Mouse (Mus musculus) forebrain, embryonic 14.5 days (tissue): Measurements from ENCODE around the gene Gm10447. TPM values are rescaled to one million over a fixed set of nuclear protein-coding genes. Genes with fewer than 3 reads are reported as not detected.

ENCODE experiments used
- ATAC-seq: fragments of 200-750 bp; cut with Nextera tagmentation; 2 replicates; pipeline ENCODE4 v1.8.0; 2017; ENCODE audit warnings: mild to moderate bottlenecking, moderate library complexity
- DNase-seq: peaks from one replicate; pipeline ENCODE4 v3.0.0-alpha.2; 2015; ENCODE audit warnings: low spot score
- H3K27ac ChIP-seq: fragments of 300-500 bp; sonication (generic); 2 replicates; pipeline ENCODE4 v1.5.1; 2014; ENCODE audit warnings: low read depth, mild to moderate bottlenecking, control low read depth, low read length, moderate library complexity
- H3K27me3 ChIP-seq: fragments of 300-500 bp; sonication (generic); replicated peaks from 2 replicates; pipeline ENCODE4 v1.6.1; 2014; ENCODE audit warnings: low read length, control low read depth, mixed read lengths; ENCODE audit not compliant: control insufficient read depth, insufficient read depth
- H3K36me3 ChIP-seq: fragments of 300-500 bp; sonication (generic); 2 replicates; pipeline ENCODE4 v1.6.1; 2014; ENCODE audit warnings: low read length, control low read depth; ENCODE audit not compliant: control insufficient read depth, insufficient read depth
- H3K4me1 ChIP-seq: fragments of 300-500 bp; sonication (generic); 2 replicates; pipeline ENCODE4 v1.6.1; 2014; ENCODE audit warnings: antibody characterized with exemption, low read length, control low read depth; ENCODE audit not compliant: control insufficient read depth, insufficient read depth
- H3K4me2 ChIP-seq: fragments of 300-500 bp; sonication (generic); 2 replicates; pipeline ENCODE4 v1.6.1; 2014; ENCODE audit warnings: mild to moderate bottlenecking, control low read depth, low read length
- H3K4me3 ChIP-seq: fragments of 300-500 bp; sonication (generic); 2 replicates; pipeline ENCODE4 v1.5.1; 2014; ENCODE audit warnings: low read depth, low read length, control low read depth
- H3K9ac ChIP-seq: fragments of 300-500 bp; sonication (generic); 2 replicates; pipeline ENCODE4 v1.6.1; 2014; ENCODE audit warnings: mild to moderate bottlenecking, low read length, control low read depth, moderate library complexity
- H3K9me3 ChIP-seq: fragments of 300-500 bp; sonication (generic); replicated peaks from 2 replicates; pipeline ENCODE4 v1.6.1; 2016; ENCODE audit warnings: low read length, control low read depth, mixed read lengths; ENCODE audit not compliant: control insufficient read depth
- WGBS: fragments of 180-500 bp; shearing (Covaris S2); extraction: QIAGEN DNeasy Blood & Tissue Kit; methylation state at CpG from one replicate; pipeline ENCODE4 v1.1.7; 2014; 5-methylcytosine and 5-hydroxymethylcytosine counted together
- polyA plus RNA-seq: library from polyadenylated mRNA; unstranded; fragments of >200 nt; fragmentation: Nextera tagmentation; extraction: Ambion mirVana; gene quantifications from 2 replicates; pipeline ENCODE4 v1.2.1, GENCODE M21; 2014

Gene Gm10447
- polyA plus RNA-seq, 1 experiment from 2014 or later: not detected

- DNase-seq (no peak), ATAC-seq (no peak)
- Histone ChIP-seq H3K9me3 (no peaks in the 10 kb centered on the region), H3K4me1 (no peaks in the 10 kb centered on the region), H3K9ac (no peak overlapping the region), H3K27ac (no peak overlapping the region), H3K4me3 (no peak overlapping the region), H3K4me2 (no peak overlapping the region), H3K36me3 (no peaks in the 10 kb centered on the region), H3K27me3 (no peaks in the 10 kb centered on the region)
- 60% methylated on average over 12 of the region's 12 CpGs for WGBS
These were observed 15.0 kb downstream of the Gm10447 start for GRCm38 (mm10) chr11:53441921-53442320.

- ATAC-seq (no peak), DNase-seq (no peak)
- Histone ChIP-seq H3K4me1 (peaks cover 2% of the 10 kb centered on the region; the same call in 1 of the 2 replicates), H3K9ac (no peak overlapping the region), H3K36me3 (no peaks in the 10 kb centered on the region), H3K9me3 (no peaks in the 10 kb centered on the region), H3K4me3 (no peak overlapping the region), H3K27ac (no peak overlapping the region), H3K27me3 (no peaks in the 10 kb centered on the region), H3K4me2 (no peak overlapping the region)
- 91% methylated on average over 6 of the region's 6 CpGs for WGBS
These were observed 20.6 kb downstream of the Gm10447 start for GRCm38 (mm10) chr11:53436338-53436737.

GRCm38 (mm10) chr11:53435504-53435903 lies 21.4 kb downstream of the Gm10447 start:
- 87% methylated on average over 8 of the region's 8 CpGs for WGBS
- DNase-seq (no peak), ATAC-seq (no peak)
- Histone ChIP-seq H3K4me3 (no peak overlapping the region), H3K27ac (no peak overlapping the region), H3K9ac (no peak overlapping the region), H3K9me3 (no peaks in the 10 kb centered on the region), H3K4me1 (peaks cover 2% of the 10 kb centered on the region; the same call in 1 of the 2 replicates), H3K4me2 (no peak overlapping the region), H3K36me3 (no peaks in the 10 kb centered on the region), H3K27me3 (no peaks in the 10 kb centered on the region)

GRCm38 (mm10) chr11:53433057-53433456 lies 23.9 kb downstream of the Gm10447 start:
- Histone ChIP-seq H3K27ac (no peak overlapping the region), H3K4me2 (no peak overlapping the region), H3K9me3 (no peaks in the 10 kb centered on the region), H3K4me3 (no peak overlapping the region), H3K36me3 (peaks cover 7% of the 10 kb centered on the region), H3K4me1 (peaks cover 8% of the 10 kb centered on the region; the same call in 1 of the 2 replicates), H3K27me3 (no peaks in the 10 kb centered on the region), H3K9ac (no peak overlapping the region)
- DNase-seq (no peak), ATAC-seq (no peak)
- WGBS: 77% methylated on average over 6 of the region's 6 CpGs

GRCm38 (mm10) chr11:53431347-53432056 lies 25.4 kb downstream of the Gm10447 start:
- Histone ChIP-seq H3K4me3 (peak overlapping the region; percentile 92), H3K36me3 (peaks cover 7% of the 10 kb centered on the region), H3K4me2 (peak overlapping the region; percentile 56), H3K27ac (peak overlapping the region; percentile 67), H3K27me3 (no peaks in the 10 kb centered on the region), H3K4me1 (peaks cover 8% of the 10 kb centered on the region; the same call in 1 of the 2 replicates), H3K9ac (peak overlapping the region; percentile 52), H3K9me3 (no peaks in the 10 kb centered on the region)
- ATAC-seq (peak; percentile 53), DNase-seq (no peak)
- 14% methylated on average over 9 of the region's 9 CpGs for WGBS

GRCm38 (mm10) chr11:53430670-53431346 lies 26.1 kb downstream of the Gm10447 start, which contains the start of the genes Uqcrq and Gdf9:
Gene Uqcrq (minus strand): TSS chr11:53430831.
Gene Gdf9 (plus strand): TSS chr11:53431023.
- Histone ChIP-seq H3K9ac (peak within 1 kb of the TSS; percentile 88), H3K4me3 (peak within 1 kb of the TSS; percentile 92), H3K27ac (peak within 1 kb of the TSS; percentile 67), H3K36me3 (peaks cover 7% of the 10 kb centered on the region), H3K4me2 (peak within 1 kb of the TSS; percentile 92), H3K9me3 (no peaks in the 10 kb centered on the region), H3K4me1 (peaks cover 8% of the 10 kb centered on the region; the same call in 1 of the 2 replicates), H3K27me3 (no peaks in the 10 kb centered on the region)
- ATAC-seq (peak; percentile 97), DNase-seq (peak; percentile 100)
- under 1% methylated on average over 44 of the region's 44 CpGs for WGBS

- ATAC-seq (peak; percentile 51; the same call in 1 of the 2 replicates), DNase-seq (no peak)
- Histone ChIP-seq H3K4me3 (peak overlapping the region; percentile 92), H3K9me3 (no peaks in the 10 kb centered on the region), H3K36me3 (peaks cover 7% of the 10 kb centered on the region), H3K4me2 (peak overlapping the region; percentile 92), H3K4me1 (peaks cover 8% of the 10 kb centered on the region; the same call in 1 of the 2 replicates), H3K27ac (peak overlapping the region; percentile 66), H3K27me3 (no peaks in the 10 kb centered on the region), H3K9ac (peak overlapping the region; percentile 88)
- WGBS: under 1% methylated on average over 34 of the region's 34 CpGs
These were observed 26.6 kb downstream of the Gm10447 start for GRCm38 (mm10) chr11:53430300-53430669.

GRCm38 (mm10) chr11:53429182-53429581 lies 27.7 kb downstream of the Gm10447 start:
- H3K9me3 ChIP-seq: no peaks in the 10 kb centered on the region
- H3K36me3 ChIP-seq: peaks cover 7% of the 10 kb centered on the region
- no peaks in the 10 kb centered on the region for H3K27me3 ChIP-seq
- H3K27ac ChIP-seq: no peak overlapping the region
- ATAC-seq (no peak), DNase-seq (no peak)
- no peak overlapping the region for H3K4me3 ChIP-seq
- no peak overlapping the region for H3K9ac ChIP-seq
- H3K4me2 ChIP-seq: peak overlapping the region; percentile 92
- peaks cover 8% of the 10 kb centered on the region; the same call in 1 of the 2 replicates for H3K4me1 ChIP-seq

GRCm38 (mm10) chr11:53428716-53429057 lies 28.2 kb downstream of the Gm10447 start:
- ATAC-seq (no peak), DNase-seq (no peak)
- H3K9ac ChIP-seq: no peak overlapping the region
- H3K36me3 ChIP-seq: peaks cover 7% of the 10 kb centered on the region
- 92% methylated on average over 5 of the region's 5 CpGs for WGBS
- no peak overlapping the region for H3K4me2 ChIP-seq
- no peak overlapping the region for H3K27ac ChIP-seq
- H3K9me3 ChIP-seq: no peaks in the 10 kb centered on the region
- no peaks in the 10 kb centered on the region for H3K27me3 ChIP-seq
- peaks cover 8% of the 10 kb centered on the region; the same call in 1 of the 2 replicates for H3K4me1 ChIP-seq
- no peak overlapping the region for H3K4me3 ChIP-seq
